Mouse (Mus musculus): Measurements from ENCODE around the gene Eif2ak2. TPM values are rescaled to one million over a fixed set of nuclear protein-coding genes. Genes with fewer than 3 reads are reported as not detected.

Gene Eif2ak2
- total and polyA plus RNA-seq, 3 experiments: 15.9 to 59.9 (median 40.1) TPM

DNA sequence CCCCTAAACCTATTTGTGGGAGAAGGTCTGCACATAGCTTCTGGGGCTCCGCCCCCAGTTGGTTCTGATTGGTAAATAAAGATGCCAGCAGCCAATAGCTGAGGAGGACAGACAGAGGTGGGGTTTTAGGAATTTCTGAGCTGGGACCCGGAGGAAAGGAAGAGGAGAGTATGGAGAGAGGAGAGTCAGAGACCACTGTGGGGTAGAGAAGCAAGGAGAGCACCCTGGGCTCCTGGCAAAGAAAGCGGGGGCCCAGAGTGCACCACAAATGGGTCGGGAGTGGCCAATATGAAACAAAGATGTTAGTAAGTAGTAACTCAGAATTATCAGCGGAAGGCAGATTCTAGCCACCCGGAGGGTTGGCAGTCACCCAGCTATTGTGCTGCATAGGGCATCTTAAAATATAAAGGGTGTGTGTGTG lies 30.5 kb upstream of the Eif2ak2 start:
- TF ChIP-seq GATA2 (IDR thresholded peaks at IDR 0.05; ENCODE audit: borderline replicate concordance, low read depth, low read length) (no peak), CTCF (IDR thresholded peaks at IDR 0.05; ENCODE audit: low read depth, low read length) (no peak), GATA1 (IDR thresholded peaks at IDR 0.05; ENCODE audit: borderline replicate concordance, low read length) (no peak), TAL1 (conservative IDR thresholded peaks at IDR 0.05; ENCODE audit: low read depth, low read length) (no peak), POLR2AphosphoS5 (IDR thresholded peaks at IDR 0.05; ENCODE audit: insufficient replicate concordance, low read depth, low read length) (no peak)
- Histone ChIP-seq H3K9me3 (replicated peaks) (no peaks in the 10 kb centered on the region), H3K4me3 (ENCODE audit: low read depth, low read length) (no peak overlapping the region), H3K36me3 (replicated peaks) (peaks cover 5% of the 10 kb centered on the region), H3K4me1 (ENCODE audit: insufficient read depth, low read depth, low read length) (peaks cover 19% of the 10 kb centered on the region), H3K27me3 (ENCODE audit: insufficient read depth, low read length) (peaks cover 4% of the 10 kb centered on the region; the same call in 1 of the 2 replicates)
- no peak for DNase-seq (ENCODE audit: low spot score)
- ATAC-seq (ENCODE audit: extremely low read depth, insufficient number of reproducible peaks, low FRiP score, poor library complexity, severe bottlenecking): no peak

DNA sequence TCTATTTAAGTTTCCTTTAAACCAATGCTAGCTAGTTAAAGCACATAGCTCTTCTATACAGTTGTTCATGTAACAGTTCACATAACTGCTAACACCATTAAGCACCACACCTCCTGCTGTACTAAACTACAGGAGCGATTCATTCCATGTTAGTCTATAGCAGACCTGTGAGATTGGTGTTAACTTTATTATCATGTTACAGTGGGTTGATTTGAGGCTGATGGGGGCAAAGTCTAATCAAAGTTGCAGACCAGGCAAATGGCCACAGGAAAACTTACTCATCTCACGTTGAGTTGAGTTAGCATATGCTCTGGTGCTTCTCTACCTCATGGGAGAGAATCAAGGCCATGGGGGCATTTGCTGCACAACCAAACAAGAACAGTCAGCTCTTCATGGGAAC lies 27.0 kb upstream of the Eif2ak2 start:
- no peaks in the 10 kb centered on the region for H3K9me3 ChIP-seq (replicated peaks)
- H3K27me3 ChIP-seq (ENCODE audit: insufficient read depth, low read length): peaks cover 14% of the 10 kb centered on the region; the same call in 1 of the 2 replicates
- no peak overlapping the region for H3K4me3 ChIP-seq (ENCODE audit: low read depth, low read length)
- no peaks in the 10 kb centered on the region for H3K36me3 ChIP-seq (replicated peaks)
- no peak for TF ChIP-seq POLR2AphosphoS5 (IDR thresholded peaks at IDR 0.05; ENCODE audit: insufficient replicate concordance, low read depth, low read length)
- no peak for TF ChIP-seq CTCF (IDR thresholded peaks at IDR 0.05; ENCODE audit: low read depth, low read length)
- no peak for TF ChIP-seq TAL1 (conservative IDR thresholded peaks at IDR 0.05; ENCODE audit: low read depth, low read length)
- no peak for TF ChIP-seq GATA2 (IDR thresholded peaks at IDR 0.05; ENCODE audit: borderline replicate concordance, low read depth, low read length)
- no peak for TF ChIP-seq GATA1 (IDR thresholded peaks at IDR 0.05; ENCODE audit: borderline replicate concordance, low read length)
- DNase-seq (ENCODE audit: low spot score): no peak
- no peaks in the 10 kb centered on the region; the same call in 1 of the 2 replicates for H3K4me1 ChIP-seq (ENCODE audit: insufficient read depth, low read depth, low read length)
- no peak for ATAC-seq (ENCODE audit: extremely low read depth, insufficient number of reproducible peaks, low FRiP score, poor library complexity, severe bottlenecking)

DNA sequence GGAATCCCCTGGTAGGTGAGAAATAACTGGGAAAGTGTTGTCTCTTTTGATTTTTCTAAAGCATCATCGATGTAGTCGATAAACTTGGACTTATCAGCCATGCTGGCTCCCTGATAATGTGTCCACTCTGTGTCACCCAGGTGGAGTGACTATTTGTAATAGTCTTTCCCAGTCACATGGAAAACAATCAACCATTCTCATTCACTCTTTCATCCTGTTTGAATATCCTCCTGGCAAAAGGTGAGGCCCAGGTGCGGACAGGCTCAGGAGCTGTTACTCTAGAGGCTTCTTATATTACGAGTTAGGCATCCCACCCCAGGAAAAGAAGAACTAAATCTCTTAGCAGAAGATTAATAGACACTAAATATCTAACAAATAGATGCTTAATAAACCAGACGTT lies 24.5 kb upstream of the Eif2ak2 start, which contains the start of gene Sult6b1:
Sult6b1 (minus strand) TSS at position 101 of the 400 bp plus-strand sequence.
- H3K9me3 ChIP-seq (replicated peaks): no peaks in the 10 kb centered on the region
- peaks cover 4% of the 10 kb centered on the region; the same call in 1 of the 2 replicates for H3K4me1 ChIP-seq (ENCODE audit: insufficient read depth, low read depth, low read length)
- ATAC-seq (ENCODE audit: extremely low read depth, insufficient number of reproducible peaks, low FRiP score, poor library complexity, severe bottlenecking) (no peak), DNase-seq (ENCODE audit: low spot score) (no peak)
- TF ChIP-seq CTCF (IDR thresholded peaks at IDR 0.05; ENCODE audit: low read depth, low read length) (no peak), GATA1 (IDR thresholded peaks at IDR 0.05; ENCODE audit: borderline replicate concordance, low read length) (no peak), GATA2 (IDR thresholded peaks at IDR 0.05; ENCODE audit: borderline replicate concordance, low read depth, low read length) (no peak), TAL1 (conservative IDR thresholded peaks at IDR 0.05; ENCODE audit: low read depth, low read length) (no peak), POLR2AphosphoS5 (IDR thresholded peaks at IDR 0.05; ENCODE audit: insufficient replicate concordance, low read depth, low read length) (no peak)
- H3K36me3 ChIP-seq (replicated peaks): no peaks in the 10 kb centered on the region
- H3K4me3 ChIP-seq (ENCODE audit: low read depth, low read length): no peak within 1 kb of the TSS
- H3K27me3 ChIP-seq (ENCODE audit: insufficient read depth, low read length): peaks cover 14% of the 10 kb centered on the region; the same call in 1 of the 2 replicates

DNA sequence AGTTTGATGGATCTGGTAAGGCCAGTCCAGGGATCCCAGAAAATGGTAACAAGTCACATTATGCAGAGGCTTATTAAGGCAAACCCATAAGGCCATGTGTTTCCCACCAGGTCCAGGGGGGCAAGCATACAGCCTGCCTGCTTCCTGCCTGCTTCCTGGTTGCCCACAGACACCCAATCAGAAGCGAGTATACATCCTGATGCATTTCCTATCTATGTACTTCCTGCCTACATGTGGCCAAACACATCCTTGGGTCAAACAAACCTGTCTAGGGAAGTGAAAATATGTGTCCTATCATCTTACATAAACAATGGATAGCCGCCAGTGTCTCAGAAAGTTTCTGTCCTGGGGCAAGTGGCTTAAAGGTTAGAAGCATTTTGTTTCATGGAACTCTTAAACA lies 20.8 kb upstream of the Eif2ak2 start:
- DNase-seq (ENCODE audit: low spot score) (no peak), ATAC-seq (ENCODE audit: extremely low read depth, insufficient number of reproducible peaks, low FRiP score, poor library complexity, severe bottlenecking) (peak; percentile 40)
- TF ChIP-seq TAL1 (conservative IDR thresholded peaks at IDR 0.05; ENCODE audit: low read depth, low read length): no peak
- TF ChIP-seq CTCF (IDR thresholded peaks at IDR 0.05; ENCODE audit: low read depth, low read length): no peak
- no peak for TF ChIP-seq GATA1 (IDR thresholded peaks at IDR 0.05; ENCODE audit: borderline replicate concordance, low read length)
- TF ChIP-seq GATA2 (IDR thresholded peaks at IDR 0.05; ENCODE audit: borderline replicate concordance, low read depth, low read length): no peak
- TF ChIP-seq POLR2AphosphoS5 (IDR thresholded peaks at IDR 0.05; ENCODE audit: insufficient replicate concordance, low read depth, low read length): no peak
- H3K36me3 ChIP-seq (replicated peaks): no peaks in the 10 kb centered on the region
- H3K4me1 ChIP-seq (ENCODE audit: insufficient read depth, low read depth, low read length): peaks cover 4% of the 10 kb centered on the region; the same call in 1 of the 2 replicates
- H3K4me3 ChIP-seq (ENCODE audit: low read depth, low read length): no peak overlapping the region
- no peaks in the 10 kb centered on the region for H3K9me3 ChIP-seq (replicated peaks)
- H3K27me3 ChIP-seq (ENCODE audit: insufficient read depth, low read length): peaks cover 15% of the 10 kb centered on the region; the same call in 1 of the 2 replicates

DNA sequence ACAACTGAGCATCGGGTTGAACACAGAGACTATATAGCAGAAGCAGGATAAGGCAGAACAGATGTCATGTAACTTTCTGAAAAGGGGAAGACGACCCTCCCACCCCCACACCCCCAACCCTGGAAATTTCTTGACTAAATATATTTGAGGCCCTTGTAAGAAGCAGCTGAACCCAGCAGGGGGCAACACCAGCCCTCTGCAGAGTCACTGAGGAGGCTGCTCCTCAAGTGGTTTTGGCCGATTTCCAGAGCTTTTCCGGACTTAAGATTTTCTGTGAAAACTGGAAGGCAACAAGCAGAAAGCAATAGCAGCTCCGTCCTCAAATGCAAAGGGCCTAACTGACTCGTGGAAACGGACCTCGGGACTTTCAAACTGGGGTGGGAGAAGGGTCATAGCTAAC lies 13.0 kb upstream of the Eif2ak2 start:
- DNase-seq (ENCODE audit: low spot score) (no peak), ATAC-seq (ENCODE audit: extremely low read depth, insufficient number of reproducible peaks, low FRiP score, poor library complexity, severe bottlenecking) (no peak)
- TF ChIP-seq TAL1 (conservative IDR thresholded peaks at IDR 0.05; ENCODE audit: low read depth, low read length) (no peak), CTCF (IDR thresholded peaks at IDR 0.05; ENCODE audit: low read depth, low read length) (no peak), GATA2 (IDR thresholded peaks at IDR 0.05; ENCODE audit: borderline replicate concordance, low read depth, low read length) (no peak), GATA1 (IDR thresholded peaks at IDR 0.05; ENCODE audit: borderline replicate concordance, low read length) (no peak), POLR2AphosphoS5 (IDR thresholded peaks at IDR 0.05; ENCODE audit: insufficient replicate concordance, low read depth, low read length) (no peak)
- Histone ChIP-seq H3K27me3 (ENCODE audit: insufficient read depth, low read length) (peaks cover 15% of the 10 kb centered on the region; the same call in 1 of the 2 replicates), H3K36me3 (replicated peaks) (no peaks in the 10 kb centered on the region), H3K4me1 (ENCODE audit: insufficient read depth, low read depth, low read length) (no peaks in the 10 kb centered on the region), H3K9me3 (replicated peaks) (no peaks in the 10 kb centered on the region), H3K4me3 (ENCODE audit: low read depth, low read length) (no peak overlapping the region)

DNA sequence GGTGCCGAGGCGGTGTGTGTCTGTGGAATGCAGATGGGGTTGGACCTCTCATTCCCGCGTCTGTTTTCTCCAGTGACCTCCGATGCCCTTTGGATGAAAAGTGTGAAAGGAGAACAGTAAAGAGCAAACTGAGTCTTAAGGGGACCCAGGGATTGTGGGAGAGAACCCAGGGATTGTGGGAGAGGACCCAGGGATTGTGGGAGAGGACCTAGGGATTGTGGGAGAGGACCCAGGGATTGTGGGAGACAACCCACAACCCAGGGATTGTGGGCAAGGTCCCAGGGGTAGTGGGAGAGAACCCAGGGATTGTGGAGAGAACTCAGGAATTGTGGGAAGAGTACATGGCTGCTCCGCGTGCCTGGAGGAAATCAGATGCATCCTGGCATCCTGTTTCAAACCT lies 12.6 kb upstream of the Eif2ak2 start:
- TF ChIP-seq GATA1 (IDR thresholded peaks at IDR 0.05; ENCODE audit: borderline replicate concordance, low read length) (no peak), CTCF (IDR thresholded peaks at IDR 0.05; ENCODE audit: low read depth, low read length) (no peak), POLR2AphosphoS5 (IDR thresholded peaks at IDR 0.05; ENCODE audit: insufficient replicate concordance, low read depth, low read length) (no peak), GATA2 (IDR thresholded peaks at IDR 0.05; ENCODE audit: borderline replicate concordance, low read depth, low read length) (no peak), TAL1 (conservative IDR thresholded peaks at IDR 0.05; ENCODE audit: low read depth, low read length) (no peak)
- Histone ChIP-seq H3K4me1 (ENCODE audit: insufficient read depth, low read depth, low read length) (no peaks in the 10 kb centered on the region), H3K36me3 (replicated peaks) (no peaks in the 10 kb centered on the region), H3K27me3 (ENCODE audit: insufficient read depth, low read length) (peaks cover 14% of the 10 kb centered on the region; the same call in 1 of the 2 replicates), H3K4me3 (ENCODE audit: low read depth, low read length) (no peak overlapping the region), H3K9me3 (replicated peaks) (no peaks in the 10 kb centered on the region)
- DNase-seq (ENCODE audit: low spot score) (no peak), ATAC-seq (ENCODE audit: extremely low read depth, insufficient number of reproducible peaks, low FRiP score, poor library complexity, severe bottlenecking) (no peak)
